Mouse (Mus musculus) liver, embryonic 11.5 days (tissue): ENCODE data around the gene Rasa2. TPM values are rescaled to one million over a fixed set of nuclear protein-coding genes. Genes with fewer than 3 reads are reported as not detected.
A peak's percentile ranks its signal among the peaks of the same experiment; 100 is the strongest.

Source experiments
- ATAC-seq: fragments of 200-750 bp; cut with Nextera tagmentation; replicated peaks from 2 replicates; pipeline ENCODE4 v1.8.0; 2017; ENCODE audit warnings: moderate number of reproducible peaks, mild to moderate bottlenecking, moderate TSS enrichment, moderate library complexity; ENCODE audit not compliant: low FRiP score
- DNase-seq: peaks from one replicate; pipeline ENCODE4 v3.0.0-alpha.2; 2017; ENCODE audit warnings: low spot score
- H3K27ac ChIP-seq: fragments of 300-500 bp; sonication (generic); 2 replicates; pipeline ENCODE4 v1.5.1; 2014; ENCODE audit warnings: mild to moderate bottlenecking, low read depth, low read length, control low read depth
- H3K27me3 ChIP-seq: fragments of 300-500 bp; sonication (generic); replicated peaks from 2 replicates; pipeline ENCODE4 v1.6.1; 2014; ENCODE audit warnings: low read length, mixed read lengths; ENCODE audit not compliant: control insufficient read depth, insufficient read depth
- H3K36me3 ChIP-seq: fragments of 300-500 bp; sonication (generic); 2 replicates; pipeline ENCODE4 v1.6.1; 2014; ENCODE audit warnings: mild to moderate bottlenecking, low read length, moderate library complexity, mixed read lengths; ENCODE audit not compliant: control insufficient read depth, insufficient read depth
- H3K4me1 ChIP-seq: fragments of 300-500 bp; sonication (generic); replicated peaks from 2 replicates; pipeline ENCODE4 v1.6.1; 2014; ENCODE audit warnings: low read length, mixed read lengths; ENCODE audit not compliant: control insufficient read depth, insufficient read depth
- H3K4me2 ChIP-seq: fragments of 300-500 bp; sonication (generic); 2 replicates; pipeline ENCODE4 v1.6.1; 2014; ENCODE audit warnings: mild to moderate bottlenecking, control low read depth, moderate library complexity
- H3K4me3 ChIP-seq: fragments of 300-500 bp; sonication (generic); 2 replicates; pipeline ENCODE4 v1.5.1; 2014; ENCODE audit warnings: low read depth, low read length, control low read depth
- H3K9ac ChIP-seq: fragments of 300-500 bp; sonication (generic); 2 replicates; pipeline ENCODE4 v1.6.1; 2014; ENCODE audit warnings: low read depth, low read length, control low read depth
- H3K9me3 ChIP-seq: fragments of 300-500 bp; sonication (generic); 2 replicates; pipeline ENCODE4 v1.6.1; 2016; ENCODE audit warnings: low read length, inconsistent platforms, mixed read lengths; ENCODE audit not compliant: control insufficient read depth
- WGBS: fragments of 180-500 bp; shearing (Covaris S2); extraction: QIAGEN DNeasy Blood & Tissue Kit; methylation state at CpG from one replicate; pipeline ENCODE4 v1.1.7; 2014; 5-methylcytosine and 5-hydroxymethylcytosine counted together
- polyA plus RNA-seq: library from polyadenylated mRNA; unstranded; fragments of >200 nt; fragmentation: Nextera tagmentation; extraction: Ambion mirVana; gene quantifications from 2 replicates; pipeline ENCODE4 v1.2.1, GENCODE M21; 2014

Rasa2 gene
- polyA plus RNA-seq, 1 experiment from 2014 or later = 9.7 TPM

GRCm38 (mm10) chr9:96627042-96627441, 4.4 kb downstream of the Rasa2 start:
- 60% methylated on average over 1 of the region's 1 CpGs for WGBS
- H3K27me3 ChIP-seq = no peaks in the 10 kb centered on the region
- H3K9me3 ChIP-seq = no peaks in the 10 kb centered on the region

GRCm38 (mm10) chr9:96618448-96619176, 12.8 kb downstream of the Rasa2 start:
- no peak for DNase-seq
- Histone ChIP-seq H3K27me3 (no peaks in the 10 kb centered on the region), H3K4me1 (no peaks in the 10 kb centered on the region), H3K9me3 (no peaks in the 10 kb centered on the region), H3K9ac (no peak overlapping the region), H3K4me2 (no peak overlapping the region), H3K4me3 (no peak overlapping the region), H3K36me3 (no peaks in the 10 kb centered on the region), H3K27ac (no peak overlapping the region)
- no peak for ATAC-seq
- WGBS = 69% methylated on average over 4 of the region's 4 CpGs

More at GRCm38 (mm10) chr9:96627042-96627441, 4.4 kb downstream of the Rasa2 start:
- no peak for ATAC-seq
- H3K9ac ChIP-seq = no peak overlapping the region
- H3K4me2 ChIP-seq = no peak overlapping the region
- DNase-seq = no peak
- H3K4me1 ChIP-seq = peaks cover 15% of the 10 kb centered on the region
- no peak overlapping the region for H3K27ac ChIP-seq
- H3K36me3 ChIP-seq = no peaks in the 10 kb centered on the region
- H3K4me3 ChIP-seq = no peak overlapping the region

- H3K9ac ChIP-seq = no peak overlapping the region
- DNase-seq (no peak), ATAC-seq (no peak)
- H3K4me1 ChIP-seq = peaks cover 13% of the 10 kb centered on the region
- 0 out of 2 replicates have a peak overlapping the region, but pooled peaks have one; percentile 11 for H3K4me2 ChIP-seq
- no peak overlapping the region for H3K27ac ChIP-seq
- H3K36me3 ChIP-seq = peaks cover 7% of the 10 kb centered on the region; the same call in 1 of the 2 replicates
- H3K9me3 ChIP-seq = no peaks in the 10 kb centered on the region
- no peaks in the 10 kb centered on the region for H3K27me3 ChIP-seq
- 39% methylated on average over 3 of the region's 3 CpGs for WGBS
- H3K4me3 ChIP-seq = no peak overlapping the region
These were observed 19.1 kb downstream of the Rasa2 start for GRCm38 (mm10) chr9:96612297-96612696.

GRCm38 (mm10) chr9:96611693-96612293, 19.6 kb downstream of the Rasa2 start:
- Histone ChIP-seq H3K27me3 (no peaks in the 10 kb centered on the region), H3K9ac (no peak overlapping the region), H3K4me1 (peaks cover 13% of the 10 kb centered on the region), H3K36me3 (peaks cover 7% of the 10 kb centered on the region; the same call in 1 of the 2 replicates), H3K9me3 (peaks cover under 1% of the 10 kb centered on the region), H3K4me2 (0 out of 2 replicates have a peak overlapping the region, but pooled peaks have one; percentile 11), H3K4me3 (no peak overlapping the region), H3K27ac (no peak overlapping the region)
- DNase-seq (no peak), ATAC-seq (no peak)
- 31% methylated on average over 8 of the region's 8 CpGs for WGBS

GRCm38 (mm10) chr9:96610813-96611212, 20.6 kb downstream of the Rasa2 start:
- Histone ChIP-seq H3K4me2 (no peak overlapping the region), H3K9ac (no peak overlapping the region), H3K4me3 (no peak overlapping the region), H3K27me3 (no peaks in the 10 kb centered on the region), H3K27ac (no peak overlapping the region), H3K4me1 (peaks cover 13% of the 10 kb centered on the region), H3K9me3 (peaks cover 3% of the 10 kb centered on the region), H3K36me3 (peaks cover 10% of the 10 kb centered on the region; the same call in 1 of the 2 replicates)
- ATAC-seq = no peak
- no peak for DNase-seq
- WGBS = 90% methylated on average over 2 of the region's 2 CpGs

- Histone ChIP-seq H3K9me3 (peaks cover 3% of the 10 kb centered on the region), H3K4me3 (no peak overlapping the region), H3K4me1 (no peaks in the 10 kb centered on the region), H3K27ac (no peak overlapping the region), H3K36me3 (peaks cover 10% of the 10 kb centered on the region; the same call in 1 of the 2 replicates), H3K9ac (no peak overlapping the region), H3K4me2 (no peak overlapping the region), H3K27me3 (no peaks in the 10 kb centered on the region)
- WGBS = 52% methylated on average over 6 of the region's 6 CpGs
- ATAC-seq = no peak
- DNase-seq = no peak
These were observed 28.0 kb downstream of the Rasa2 start for GRCm38 (mm10) chr9:96603416-96603815.

GRCm38 (mm10) chr9:96597899-96598298, 33.5 kb downstream of the Rasa2 start:
- ATAC-seq (no peak), DNase-seq (no peak)
- Histone ChIP-seq H3K4me3 (no peak overlapping the region), H3K4me2 (no peak overlapping the region), H3K36me3 (no peaks in the 10 kb centered on the region), H3K9ac (no peak overlapping the region), H3K27ac (no peak overlapping the region), H3K4me1 (no peaks in the 10 kb centered on the region), H3K9me3 (no peaks in the 10 kb centered on the region), H3K27me3 (no peaks in the 10 kb centered on the region)
- WGBS = 79% methylated on average over 1 of the region's 1 CpGs

GRCm38 (mm10) chr9:96592670-96593600, 38.5 kb downstream of the Rasa2 start:
- Histone ChIP-seq H3K9ac (no peak overlapping the region), H3K36me3 (peaks cover 2% of the 10 kb centered on the region; the same call in 1 of the 2 replicates), H3K4me1 (no peaks in the 10 kb centered on the region), H3K27ac (no peak overlapping the region), H3K27me3 (no peaks in the 10 kb centered on the region), H3K4me2 (no peak overlapping the region), H3K4me3 (no peak overlapping the region), H3K9me3 (no peaks in the 10 kb centered on the region)
- no peak for DNase-seq
- no peak for ATAC-seq
- WGBS = 93% methylated on average over 11 of the region's 11 CpGs
